Mouse (Mus musculus): ENCODE measurements around the gene Ms4a6c. TPM values are rescaled to one million over a fixed set of nuclear protein-coding genes. Genes with fewer than 3 reads are reported as not detected.

Ms4a6c gene
- total and polyA plus RNA-seq, 3 experiments, result not detected

- Histone ChIP-seq H3K4me3 (ENCODE audit: control insufficient read depth in 1 of 2, insufficient read depth in 1 of 2, low read depth in 2 of 2, low read length in 2 of 2) (no peak overlapping the region), H3K27me3 (ENCODE audit: control insufficient read depth in 1 of 2, insufficient read depth in 2 of 2, low read length in 2 of 2) (no peaks in the 10 kb centered on the region; a peak in 1 of 4 replicates), H3K79me2 (ENCODE audit: control insufficient read depth, insufficient read depth, low read length, poor library complexity) (no peaks in the 10 kb centered on the region), H3K4me1 (ENCODE audit: control insufficient read depth in 1 of 2, insufficient read depth in 2 of 2, low read length in 2 of 2) (no peaks in the 10 kb centered on the region; a peak in 1 of 4 replicates), H3K9me3 (replicated peaks; ENCODE audit: insufficient read depth, low read length) (no peaks in the 10 kb centered on the region), H3K9ac (ENCODE audit: control insufficient read depth, low read depth, low read length, poor library complexity, severe bottlenecking) (no peak overlapping the region), H3K27ac (ENCODE audit: control insufficient read depth, low read depth, low read length) (no peak overlapping the region), H3K36me3 (ENCODE audit: control insufficient read depth in 1 of 2, insufficient read depth in 2 of 2, low read length in 2 of 2) (0 out of 4 replicates have a peak, but pooled peaks cover 0 to 2% of the 10 kb centered on the region in 2 experiments)
- no peak for TF ChIP-seq MAZ (IDR thresholded peaks at IDR 0.05; ENCODE audit: low read depth, low read length)
- no peak for TF ChIP-seq ZKSCAN1 (IDR thresholded peaks at IDR 0.05; ENCODE audit: low read depth, low read length)
- no peak for TF ChIP-seq HCFC1 (IDR thresholded peaks at IDR 0.05; ENCODE audit: low read depth, low read length)
- TF ChIP-seq ELF1 (IDR thresholded peaks at IDR 0.05; ENCODE audit: low read depth, low read length), result no peak
- no peak for TF ChIP-seq TAL1 (IDR thresholded peaks at IDR 0.05; ENCODE audit: low read length)
- TF ChIP-seq USF2 (IDR thresholded peaks at IDR 0.05; ENCODE audit: borderline replicate concordance in 1 of 2, insufficient read depth in 1 of 2, low read depth in 1 of 2, low read length in 2 of 2), result no peak
- TF ChIP-seq MXI1 (IDR thresholded peaks at IDR 0.05; ENCODE audit: low read depth, low read length), result no peak
- no peak for TF ChIP-seq POLR2AphosphoS5 (IDR thresholded peaks at IDR 0.05; ENCODE audit: borderline replicate concordance, low read depth, low read length)
- DNase-seq (ENCODE audit: low read depth, low spot score), result no peak
These were observed 15.2 kb downstream of the Ms4a6c start for GRCm38 (mm10) chr19:11484388-11484787.

- no peaks in the 10 kb centered on the region for H3K9me3 ChIP-seq (replicated peaks; ENCODE audit: insufficient read depth, low read length)
These were observed 16.1 kb downstream of the Ms4a6c start for GRCm38 (mm10) chr19:11485266-11485665.

GRCm38 (mm10) chr19:11485746-11486145 lies 16.6 kb downstream of the Ms4a6c start, which contains the start of gene Gm8369:
Gene Gm8369, plus strand, starts transcription at chr19:11485938.
- no peaks in the 10 kb centered on the region; a peak in 1 of 4 replicates for H3K4me1 ChIP-seq (ENCODE audit: control insufficient read depth in 1 of 2, insufficient read depth in 2 of 2, low read length in 2 of 2)
- peak within 1 kb of the TSS in 1 of 2 experiments; percentile 15; a peak in 1 of 4 replicates for H3K4me3 ChIP-seq (ENCODE audit: control insufficient read depth in 1 of 2, insufficient read depth in 1 of 2, low read depth in 2 of 2, low read length in 2 of 2)
- H3K9me3 ChIP-seq (replicated peaks; ENCODE audit: insufficient read depth, low read length), result no peaks in the 10 kb centered on the region
- DNase-seq (ENCODE audit: low read depth, low spot score), result no peak
- H3K27me3 ChIP-seq (ENCODE audit: control insufficient read depth in 1 of 2, insufficient read depth in 2 of 2, low read length in 2 of 2), result no peaks in the 10 kb centered on the region; a peak in 2 of 4 replicates
- 0 out of 4 replicates have a peak, but pooled peaks cover 0 to 2% of the 10 kb centered on the region in 2 experiments for H3K36me3 ChIP-seq (ENCODE audit: control insufficient read depth in 1 of 2, insufficient read depth in 2 of 2, low read length in 2 of 2)
- H3K79me2 ChIP-seq (ENCODE audit: control insufficient read depth, insufficient read depth, low read length, poor library complexity), result no peaks in the 10 kb centered on the region
- H3K27ac ChIP-seq (ENCODE audit: control insufficient read depth, low read depth, low read length), result no peak within 1 kb of the TSS
- no peak within 1 kb of the TSS for H3K9ac ChIP-seq (ENCODE audit: control insufficient read depth, low read depth, low read length, poor library complexity, severe bottlenecking)
- TF ChIP-seq SMC3 (IDR thresholded peaks at IDR 0.05; ENCODE audit: low read depth, low read length), result no peak
- TF ChIP-seq SIN3A (IDR thresholded peaks at IDR 0.05; ENCODE audit: low read length), result no peak
- TF ChIP-seq RCOR1 (IDR thresholded peaks at IDR 0.05; ENCODE audit: low read depth, low read length), result no peak
- TF ChIP-seq BHLHE40 (IDR thresholded peaks at IDR 0.05; ENCODE audit: borderline replicate concordance, low read depth, low read length), result no peak
- TF ChIP-seq CHD1 (IDR thresholded peaks at IDR 0.05; ENCODE audit: low read depth, low read length), result no peak
- no peak for TF ChIP-seq ELF1 (IDR thresholded peaks at IDR 0.05; ENCODE audit: low read depth, low read length)
- no peak for TF ChIP-seq POLR2AphosphoS5 (IDR thresholded peaks at IDR 0.05; ENCODE audit: borderline replicate concordance, low read depth, low read length)
- no peak for TF ChIP-seq MYC (IDR thresholded peaks at IDR 0.05; ENCODE audit: low read depth, low read length)
- no peak for TF ChIP-seq MYB (IDR thresholded peaks at IDR 0.05; ENCODE audit: low read depth, low read length)
- TF ChIP-seq MAFK (IDR thresholded peaks at IDR 0.05; ENCODE audit: borderline replicate concordance, low read depth, low read length), result no peak
- TF ChIP-seq NELFE (IDR thresholded peaks at IDR 0.05; ENCODE audit: low read depth, low read length), result no peak
- TF ChIP-seq POLR2AphosphoS2 (IDR thresholded peaks at IDR 0.05; ENCODE audit: low read length), result no peak
- TF ChIP-seq TAL1 (IDR thresholded peaks at IDR 0.05; ENCODE audit: low read length), result no peak
- TF ChIP-seq E2F4 (IDR thresholded peaks at IDR 0.05; ENCODE audit: borderline replicate concordance, low read depth, low read length), result no peak
- no peak for TF ChIP-seq USF1 (IDR thresholded peaks at IDR 0.05; ENCODE audit: low read depth, low read length)
- no peak for TF ChIP-seq CHD2 (IDR thresholded peaks at IDR 0.05; ENCODE audit: low read length)

More at GRCm38 (mm10) chr19:11485266-11485665, 16.1 kb downstream of the Ms4a6c start:
- Histone ChIP-seq H3K27ac (ENCODE audit: control insufficient read depth, low read depth, low read length) (no peak overlapping the region), H3K4me1 (ENCODE audit: control insufficient read depth in 1 of 2, insufficient read depth in 2 of 2, low read length in 2 of 2) (no peaks in the 10 kb centered on the region; a peak in 1 of 4 replicates), H3K9ac (ENCODE audit: control insufficient read depth, low read depth, low read length, poor library complexity, severe bottlenecking) (no peak overlapping the region), H3K4me3 (ENCODE audit: control insufficient read depth in 1 of 2, insufficient read depth in 1 of 2, low read depth in 2 of 2, low read length in 2 of 2) (peak overlapping the region in 1 of 2 experiments; percentile 15; a peak in 1 of 4 replicates), H3K79me2 (ENCODE audit: control insufficient read depth, insufficient read depth, low read length, poor library complexity) (no peaks in the 10 kb centered on the region), H3K36me3 (ENCODE audit: control insufficient read depth in 1 of 2, insufficient read depth in 2 of 2, low read length in 2 of 2) (0 out of 4 replicates have a peak, but pooled peaks cover 0 to 2% of the 10 kb centered on the region in 2 experiments), H3K27me3 (ENCODE audit: control insufficient read depth in 1 of 2, insufficient read depth in 2 of 2, low read length in 2 of 2) (no peaks in the 10 kb centered on the region; a peak in 1 of 4 replicates)
- DNase-seq (ENCODE audit: low read depth, low spot score), result peak; percentile 17
- TF ChIP-seq MEF2A (IDR thresholded peaks at IDR 0.05; ENCODE audit: extremely low read depth, insufficient replicate concordance, low read depth, low read length, poor library complexity, severe bottlenecking) (no peak), TBP (IDR thresholded peaks at IDR 0.05; ENCODE audit: low read depth, low read length) (no peak), EP300 (IDR thresholded peaks at IDR 0.05; ENCODE audit: low read depth in 1 of 2, low read length in 2 of 2) (peak in 1 of 2 experiments; percentile 55; a peak in 1 of 4 replicates)
